Mouse (Mus musculus) mouse trophoblast stem cell (cell line): Measurements from ENCODE around the gene Ugt1a9.
"Not testable (repeated sequence)": the region's sequence is repeated elsewhere in the genome, so short reads cannot be mapped to it uniquely, and the experiment has no call there.

ENCODE experiments used
- in situ Hi-C, 2 experiments: fragments of 300-500 bp; cut with MseI, MboI; formaldehyde crosslinking; loops; 2 replicates in 1 of 2; 3 replicates in 1 of 2; pipeline ENCODE4 v1.15.1; 2025

Gene Ugt1a9

GRCm38 (mm10) chr1:88070495-88070894 is at the start of gene Ugt1a9:
Gene Ugt1a9, plus strand, starts transcription at chr1:88070800.
- in situ Hi-C loops, result no loop called here

- in situ Hi-C loops, result not testable (repeated sequence)
Observed at GRCm38 (mm10) chr1:88025244-88025643, 45.4 kb upstream of the Ugt1a9 start.

- in situ Hi-C loops, result not testable (repeated sequence)
Observed at GRCm38 (mm10) chr1:88043044-88043443, 27.6 kb upstream of the Ugt1a9 start.

GRCm38 (mm10) chr1:88044832-88045437 is 25.7 kb upstream of the Ugt1a9 start:
- in situ Hi-C loops, result not testable (repeated sequence)

- in situ Hi-C loops, result not testable (repeated sequence)
Observed at GRCm38 (mm10) chr1:88047408-88047807, 23.2 kb upstream of the Ugt1a9 start.

GRCm38 (mm10) chr1:88055088-88055487 is 15.5 kb upstream of the Ugt1a9 start, which contains the start of gene Ugt1a10:
Gene Ugt1a10, plus strand, starts transcription at chr1:88055388.
- in situ Hi-C loops, result no loop called here

GRCm38 (mm10) chr1:88066472-88067102 is 4.0 kb upstream of the Ugt1a9 start:
- in situ Hi-C loops, result not testable (repeated sequence)

GRCm38 (mm10) chr1:88070902-88071301 is 302 bp downstream of the Ugt1a9 start:
- in situ Hi-C loops, result no loop called here

- in situ Hi-C loops, result no loop called here
Observed at GRCm38 (mm10) chr1:88074471-88074870, 3.9 kb downstream of the Ugt1a9 start.

GRCm38 (mm10) chr1:88077128-88077527 is 6.5 kb downstream of the Ugt1a9 start:
- in situ Hi-C loops, result no loop called here

- in situ Hi-C loops, result no loop called here
Observed at GRCm38 (mm10) chr1:88081670-88082069, 11.1 kb downstream of the Ugt1a9 start.

GRCm38 (mm10) chr1:88086125-88086524 is 15.5 kb downstream of the Ugt1a9 start:
- in situ Hi-C loops, result no loop called here

GRCm38 (mm10) chr1:88087513-88087912 is 16.9 kb downstream of the Ugt1a9 start, which contains the start of gene Ugt1a8:
Gene Ugt1a8, plus strand, starts transcription at chr1:88087813.
- in situ Hi-C loops, result no loop called here

GRCm38 (mm10) chr1:88092341-88092740 is 21.7 kb downstream of the Ugt1a9 start:
- in situ Hi-C loops, result no loop called here

- in situ Hi-C loops, result not testable (repeated sequence)
Observed at GRCm38 (mm10) chr1:88094270-88094676, 23.7 kb downstream of the Ugt1a9 start.

GRCm38 (mm10) chr1:88094941-88095492 is 24.4 kb downstream of the Ugt1a9 start, which contains the start of gene Ugt1a7c:
Gene Ugt1a7c, plus strand, starts transcription at chr1:88095062.
- in situ Hi-C loops, result no loop called here

- in situ Hi-C loops, result not testable (repeated sequence)
Observed at GRCm38 (mm10) chr1:88098546-88098945, 27.9 kb downstream of the Ugt1a9 start.

- in situ Hi-C loops, result not testable (repeated sequence)
Observed at GRCm38 (mm10) chr1:88099691-88100090, 29.1 kb downstream of the Ugt1a9 start.

GRCm38 (mm10) chr1:88103019-88103418 is 32.4 kb downstream of the Ugt1a9 start, which contains the start of gene Ugt1a6b:
Gene Ugt1a6b, plus strand, starts transcription at chr1:88103252.
- in situ Hi-C loops, result not testable (repeated sequence)

GRCm38 (mm10) chr1:88103697-88104468 is 33.3 kb downstream of the Ugt1a9 start:
- in situ Hi-C loops, result not testable (repeated sequence)

- in situ Hi-C loops, result no loop called here
Observed at GRCm38 (mm10) chr1:88104667-88105430, 34.2 kb downstream of the Ugt1a9 start.
